Mouse (Mus musculus): Measurements from ENCODE around the gene Aplp1. TPM values are rescaled to one million over a fixed set of nuclear protein-coding genes. Genes with fewer than 3 reads are reported as not detected.
A peak's percentile ranks its signal among the peaks of the same experiment; 100 is the strongest.

The Aplp1 gene
- total and polyA plus RNA-seq, 2 experiments from 2014 or later: 3.6 to 4.2 TPM

- Histone ChIP-seq H3K36me3 (replicated peaks; ENCODE audit: control insufficient read depth, insufficient read depth, low read length) (0 out of 2 replicates have a peak, but pooled peaks cover 16% of the 10 kb centered on the region), H3K27me3 (ENCODE audit: control insufficient read depth, insufficient read depth, low read length) (peaks cover 20% of the 10 kb centered on the region), H3K27ac (ENCODE audit: low read depth) (peak overlapping the region; percentile 12; the same call in 1 of the 2 replicates), H3K9me3 (replicated peaks; ENCODE audit: control insufficient read depth, low read length) (peaks cover 7% of the 10 kb centered on the region; the same call in 1 of the 2 replicates), H3K9ac (replicated peaks; ENCODE audit: low read depth, low read length) (no peak overlapping the region), H3K4me2 (ENCODE audit: low read depth, low read length) (peak overlapping the region; percentile 94), H3K4me3 (ENCODE audit: low read depth, low read length) (peak overlapping the region; percentile 59), H3K4me1 (ENCODE audit: control insufficient read depth, insufficient read depth) (peaks cover 15% of the 10 kb centered on the region; the same call in 1 of the 2 replicates)
- no peak for TF ChIP-seq EP300 (IDR thresholded peaks at IDR 0.05; ENCODE audit: low read depth)
- WGBS: 29% methylated on average over 23 of the region's 23 CpGs
- ATAC-seq (ENCODE audit: insufficient read depth, low read depth) (no peak), DNase-seq (ENCODE audit: low spot score) (no peak)
These were observed 22.2 kb downstream of the Aplp1 start for GRCm38 (mm10) chr7:30423071-30423641.

- no peak for TF ChIP-seq EP300 (IDR thresholded peaks at IDR 0.05; ENCODE audit: low read depth)
- TF ChIP-seq CTCF (IDR thresholded peaks at IDR 0.05; ENCODE audit: low read depth): no peak
These were observed 22.8 kb downstream of the Aplp1 start for GRCm38 (mm10) chr7:30422560-30422959.

GRCm38 (mm10) chr7:30421890-30422435, 23.4 kb downstream of the Aplp1 start:
- ATAC-seq (ENCODE audit: insufficient read depth, low read depth) (peak; percentile 47; the same call in 1 of the 2 replicates), DNase-seq (ENCODE audit: low spot score) (peak; percentile 20)
- Histone ChIP-seq H3K4me3 (ENCODE audit: low read depth, low read length) (peak overlapping the region; percentile 59), H3K27me3 (ENCODE audit: control insufficient read depth, insufficient read depth, low read length) (peaks cover 20% of the 10 kb centered on the region), H3K4me2 (ENCODE audit: low read depth, low read length) (peak overlapping the region; percentile 94), H3K9ac (replicated peaks; ENCODE audit: low read depth, low read length) (peak overlapping the region; percentile 16; the same call in 1 of the 2 replicates), H3K27ac (ENCODE audit: low read depth) (no peak overlapping the region; the same call in 1 of the 2 replicates), H3K4me1 (ENCODE audit: control insufficient read depth, insufficient read depth) (peaks cover 15% of the 10 kb centered on the region; the same call in 1 of the 2 replicates), H3K9me3 (replicated peaks; ENCODE audit: control insufficient read depth, low read length) (peaks cover 7% of the 10 kb centered on the region; the same call in 1 of the 2 replicates), H3K36me3 (replicated peaks; ENCODE audit: control insufficient read depth, insufficient read depth, low read length) (0 out of 2 replicates have a peak, but pooled peaks cover 5% of the 10 kb centered on the region)
- WGBS: under 1% methylated on average over 45 of the region's 45 CpGs
- TF ChIP-seq CTCF (IDR thresholded peaks at IDR 0.05; ENCODE audit: low read depth): no peak
- TF ChIP-seq EP300 (IDR thresholded peaks at IDR 0.05; ENCODE audit: low read depth): no peak

More at GRCm38 (mm10) chr7:30422560-30422959, 22.8 kb downstream of the Aplp1 start:
- Histone ChIP-seq H3K4me1 (ENCODE audit: control insufficient read depth, insufficient read depth) (peaks cover 15% of the 10 kb centered on the region; the same call in 1 of the 2 replicates), H3K36me3 (replicated peaks; ENCODE audit: control insufficient read depth, insufficient read depth, low read length) (0 out of 2 replicates have a peak, but pooled peaks cover 10% of the 10 kb centered on the region), H3K9me3 (replicated peaks; ENCODE audit: control insufficient read depth, low read length) (peaks cover 7% of the 10 kb centered on the region; the same call in 1 of the 2 replicates), H3K4me2 (ENCODE audit: low read depth, low read length) (peak overlapping the region; percentile 94), H3K4me3 (ENCODE audit: low read depth, low read length) (peak overlapping the region; percentile 59), H3K27ac (ENCODE audit: low read depth) (peak overlapping the region; percentile 12; the same call in 1 of the 2 replicates), H3K27me3 (ENCODE audit: control insufficient read depth, insufficient read depth, low read length) (peaks cover 20% of the 10 kb centered on the region), H3K9ac (replicated peaks; ENCODE audit: low read depth, low read length) (0 out of 2 replicates have a peak overlapping the region, but pooled peaks have one; percentile 16)
- 11% methylated on average over 9 of the region's 9 CpGs for WGBS
- ATAC-seq (ENCODE audit: insufficient read depth, low read depth) (no peak), DNase-seq (ENCODE audit: low spot score) (no peak)

- ATAC-seq (ENCODE audit: insufficient read depth, low read depth) (peak; percentile 37; the same call in 1 of the 2 replicates), DNase-seq (ENCODE audit: low spot score) (no peak)
- Histone ChIP-seq H3K4me2 (ENCODE audit: low read depth, low read length) (peak within 1 kb of the TSS; percentile 94), H3K9ac (replicated peaks; ENCODE audit: low read depth, low read length) (peak within 1 kb of the TSS; percentile 16; the same call in 1 of the 2 replicates), H3K27ac (ENCODE audit: low read depth) (peak within 1 kb of the TSS; percentile 12; the same call in 1 of the 2 replicates), H3K4me1 (ENCODE audit: control insufficient read depth, insufficient read depth) (peaks cover 15% of the 10 kb centered on the region; the same call in 1 of the 2 replicates), H3K27me3 (ENCODE audit: control insufficient read depth, insufficient read depth, low read length) (peaks cover 20% of the 10 kb centered on the region), H3K36me3 (replicated peaks; ENCODE audit: control insufficient read depth, insufficient read depth, low read length) (no peaks in the 10 kb centered on the region), H3K4me3 (ENCODE audit: low read depth, low read length) (peak within 1 kb of the TSS; percentile 59), H3K9me3 (replicated peaks; ENCODE audit: control insufficient read depth, low read length) (peaks cover 7% of the 10 kb centered on the region; the same call in 1 of the 2 replicates)
- 9% methylated on average over 31 of the region's 31 CpGs for WGBS
- TF ChIP-seq CTCF (IDR thresholded peaks at IDR 0.05; ENCODE audit: low read depth) (no peak), EP300 (IDR thresholded peaks at IDR 0.05; ENCODE audit: low read depth) (no peak)
These were observed 24.0 kb downstream of the Aplp1 start, which contains the start of gene Nfkbid for GRCm38 (mm10) chr7:30421175-30421889. Gene Nfkbid (plus strand): TSS chr7:30421732.

GRCm38 (mm10) chr7:30420673-30421072, 24.7 kb downstream of the Aplp1 start:
- Histone ChIP-seq H3K9me3 (replicated peaks; ENCODE audit: control insufficient read depth, low read length) (peaks cover 7% of the 10 kb centered on the region; the same call in 1 of the 2 replicates), H3K4me1 (ENCODE audit: control insufficient read depth, insufficient read depth) (peaks cover 15% of the 10 kb centered on the region; the same call in 1 of the 2 replicates), H3K4me3 (ENCODE audit: low read depth, low read length) (no peak overlapping the region), H3K36me3 (replicated peaks; ENCODE audit: control insufficient read depth, insufficient read depth, low read length) (no peaks in the 10 kb centered on the region), H3K27me3 (ENCODE audit: control insufficient read depth, insufficient read depth, low read length) (peaks cover 20% of the 10 kb centered on the region), H3K27ac (ENCODE audit: low read depth) (no peak overlapping the region), H3K9ac (replicated peaks; ENCODE audit: low read depth, low read length) (no peak overlapping the region), H3K4me2 (ENCODE audit: low read depth, low read length) (no peak overlapping the region)
- no peak for TF ChIP-seq EP300 (IDR thresholded peaks at IDR 0.05; ENCODE audit: low read depth)
- TF ChIP-seq CTCF (IDR thresholded peaks at IDR 0.05; ENCODE audit: low read depth): no peak
- no peak for ATAC-seq (ENCODE audit: insufficient read depth, low read depth)
- 83% methylated on average over 3 of the region's 3 CpGs for WGBS
- no peak for DNase-seq (ENCODE audit: low spot score)
